Mouse (Mus musculus): ENCODE data around the gene Mtnr1b. TPM values are rescaled to one million over a fixed set of nuclear protein-coding genes. Genes with fewer than 3 reads are reported as not detected.

The Mtnr1b gene
- not detected for polyA plus RNA-seq (2017; shearing (Covaris generic))

GRCm38 (mm10) chr9:15874506-15875160 lies at the start of gene Mtnr1b:
TSS of gene Mtnr1b (minus strand) at chr9:15874556.

Other genes starting within 250 kb of the Mtnr1b start
- gene Deup1, start 246.6 kb downstream of the Mtnr1b start, polyA plus RNA-seq (2017; shearing (Covaris generic)), result under 1 TPM in 1 of 2 experiments, not detected in 1; 0.07 TPM
- gene Slc36a4, start 164.8 kb downstream of the Mtnr1b start, polyA plus RNA-seq (2017; shearing (Covaris generic)), result 1 to 10 TPM; 8.8 to 9.0 TPM